Mouse (Mus musculus) adrenal gland, adult 18-20 months (tissue): ENCODE results near the gene Mrps18a. TPM values are rescaled to one million over a fixed set of nuclear protein-coding genes. Genes with fewer than 3 reads are reported as not detected.

Experiments used
- DNase-seq, 2 experiments: peaks; one replicate each; pipeline ENCODE4 v3.0.0; 2021 to 2022; ENCODE audit warnings: low spot score in 2 of 2
- total RNA-seq, 2 experiments: library from RNA; stranded (reverse); gene quantifications; 1 replicate in 1 of 2; 2 replicates in 1 of 2; pipeline ENCODE4 v1.2.3; 2021

The Mrps18a gene
- total RNA-seq, 2 experiments from 2014 or later = 99.5 to 100 TPM

- no peak for DNase-seq
Observed at GRCm38 (mm10) chr17:46091899-46092298, 18.9 kb upstream of the Mrps18a start.

GRCm38 (mm10) chr17:46098525-46098924, 12.3 kb upstream of the Mrps18a start:
- DNase-seq = no peak

- DNase-seq = no peak
Observed at GRCm38 (mm10) chr17:46101906-46102305, 8.9 kb upstream of the Mrps18a start.

- no peak for DNase-seq
Observed at GRCm38 (mm10) chr17:46102608-46103159, 8.1 kb upstream of the Mrps18a start.

GRCm38 (mm10) chr17:46104487-46104886, 6.3 kb upstream of the Mrps18a start:
- DNase-seq = no peak

- no peak for DNase-seq
Observed at GRCm38 (mm10) chr17:46108286-46108685, 2.5 kb upstream of the Mrps18a start.

GRCm38 (mm10) chr17:46115489-46115888, 4.7 kb downstream of the Mrps18a start:
- DNase-seq = no peak

GRCm38 (mm10) chr17:46116138-46116537, 5.4 kb downstream of the Mrps18a start:
- no peak for DNase-seq

GRCm38 (mm10) chr17:46116881-46117280, 6.1 kb downstream of the Mrps18a start:
- no peak for DNase-seq

- no peak for DNase-seq
Observed at GRCm38 (mm10) chr17:46117623-46118422, 7.0 kb downstream of the Mrps18a start.

- DNase-seq = no peak
Observed at GRCm38 (mm10) chr17:46118423-46118850, 7.7 kb downstream of the Mrps18a start.

- no peak for DNase-seq
Observed at GRCm38 (mm10) chr17:46119641-46120040, 8.9 kb downstream of the Mrps18a start.

GRCm38 (mm10) chr17:46122791-46123190, 12.0 kb downstream of the Mrps18a start:
- DNase-seq = no peak

GRCm38 (mm10) chr17:46123285-46123684, 12.5 kb downstream of the Mrps18a start:
- DNase-seq = no peak

- DNase-seq = no peak
Observed at GRCm38 (mm10) chr17:46123953-46124700, 13.3 kb downstream of the Mrps18a start.

- DNase-seq = no peak
Observed at GRCm38 (mm10) chr17:46126608-46127007, 15.8 kb downstream of the Mrps18a start.

- no peak for DNase-seq
Observed at GRCm38 (mm10) chr17:46127814-46128493, 17.2 kb downstream of the Mrps18a start.

GRCm38 (mm10) chr17:46129741-46130498, 19.1 kb downstream of the Mrps18a start:
- DNase-seq = no peak

- DNase-seq = peak; percentile 82 to 83
Observed at GRCm38 (mm10) chr17:46132058-46132718, 21.4 kb downstream of the Mrps18a start.

GRCm38 (mm10) chr17:46132862-46133261, 22.1 kb downstream of the Mrps18a start:
- DNase-seq = no peak
